9 mouse cellular contexts compared by ENCODE assay signal in the genomic region with DNA sequence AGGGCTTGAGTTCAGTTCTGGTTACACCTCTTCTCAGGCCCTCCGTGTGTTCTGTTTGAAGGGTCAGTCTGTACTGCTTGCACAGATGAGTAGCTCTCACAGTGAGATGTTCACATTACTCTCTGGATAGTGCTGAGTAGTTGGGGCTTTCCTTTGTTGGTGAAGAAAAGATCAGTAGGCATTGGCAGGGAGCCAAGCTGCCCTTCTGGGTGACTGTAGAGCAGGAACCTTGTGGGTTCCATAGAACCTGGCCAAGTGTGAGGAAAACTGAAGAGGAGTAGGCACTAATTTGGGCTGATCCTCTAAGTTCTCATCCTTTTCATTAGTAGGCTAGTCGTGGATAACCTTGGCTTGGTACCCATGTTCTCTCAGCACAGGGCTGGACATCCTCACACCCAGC. TPM values are rescaled to one million over a fixed set of nuclear protein-coding genes. Genes with fewer than 3 reads are reported as not detected.
DNase-seq lines count a peak whose midpoint lies in the region; TF ChIP-seq lines count a peak whose summit lies in the region.
"Had no signal": no experiment of that assay in that cellular context is flagged by ENCODE, and none has a peak within 500 bp of the region (broad histone marks: within the 10 kb centered on the region; RNA-seq: fewer than 3 reads in every experiment).

No protein-coding gene starts in this region.

- 68% methylated on average over 2 of the region's 2 CpGs for WGBS in kidney, adult 2 months

- no peaks in the 10 kb centered on the region for H3K27me3 ChIP-seq in kidney, adult 2 months (replicated peaks; ENCODE audit: control insufficient read depth, insufficient read depth, low read length)

- no peaks in the 10 kb centered on the region for H3K36me3 ChIP-seq in kidney, adult 2 months (ENCODE audit: control insufficient read depth, insufficient read depth, low read length)

- 0 out of 2 replicates have a peak overlapping the region, but pooled peaks have one; percentile 34 for H3K27ac ChIP-seq in kidney, adult 2 months (ENCODE audit: insufficient read depth, low read depth, low read length)

- H3K4me3 ChIP-seq in kidney, adult 2 months (ENCODE audit: insufficient read depth, low read depth, low read length), result no peak overlapping the region

- H3K4me1 ChIP-seq in kidney, adult 2 months (ENCODE audit: control insufficient read depth, insufficient read depth, low read length), result peaks cover 33% of the 10 kb centered on the region

- TF ChIP-seq CTCF in kidney, adult 2 months (conservative IDR thresholded peaks at IDR 0.05; ENCODE audit: insufficient read depth, insufficient read length, low read depth, low read length), result no peak

- no peak for TF ChIP-seq POLR2A in kidney, adult 2 months (IDR thresholded peaks at IDR 0.05; ENCODE audit: low read depth, low read length)

- DNase-seq in cerebellum, postnatal 10 days, result peak; percentile 45 to 61
- DNase-seq in cerebellum, adult 11-12 months, result no peak
- DNase-seq in kidney, adult 2 months, result peak; percentile 44
- no peak for DNase-seq in kidney, adult 18-20 months
- peak; percentile 63 to 65 for DNase-seq in right cerebral cortex, postnatal 10 days (ENCODE audit: low spot score in 2 of 2)
- DNase-seq in right cerebral cortex, adult 18-20 months, result no peak
- no peak for DNase-seq in testis, postnatal 14 days (ENCODE audit: low spot score)
- no peak for DNase-seq in urinary bladder, postnatal 14 days (ENCODE audit: low spot score)
- DNase-seq: thymus, postnatal 36 days had no signal

RNA-seq across cellular contexts. Expression of a gene that starts 21.4 kb away (rescaled TPM):
- 17.0 and 17.6 TPM in 2 replicates for polyA plus RNA-seq in kidney, adult 2 months (2012; rRNA removed)

RNA-seq across cellular contexts. Expression of a gene that starts 42.7 kb away (rescaled TPM):
- 6.2 and 6.3 TPM in 2 replicates for polyA plus RNA-seq in kidney, adult 2 months (2012; rRNA removed)

RNA-seq across cellular contexts. Expression of a gene that starts 58.2 kb away (rescaled TPM):
- polyA plus RNA-seq in kidney, adult 2 months (2012; rRNA removed), result 6.5 and 7.1 TPM in 2 replicates

Comparison
In these comparisons a context has a peak if more than half of its experiments do, and no peak if none do; other contexts are left out.
1. DNase-seq: peak in cerebellum, postnatal 10 days (2 of 2), kidney, adult 2 months (single experiment) and right cerebral cortex, postnatal 10 days (2 of 2); none in cerebellum, adult 11-12 months (single experiment), kidney, adult 18-20 months (single experiment), right cerebral cortex, adult 18-20 months (single experiment), testis, postnatal 14 days (single experiment) and urinary bladder, postnatal 14 days (single experiment).